Mouse (Mus musculus): ENCODE results near the gene Cnih3. TPM values are rescaled to one million over a fixed set of nuclear protein-coding genes. Genes with fewer than 3 reads are reported as not detected.
A peak's percentile ranks its signal among the peaks of the same experiment; 100 is the strongest.

Cnih3 gene
- polyA plus RNA-seq, 1 experiment from 2014 or later, result 0.13 TPM

- no peaks in the 10 kb centered on the region for H3K27me3 ChIP-seq (ENCODE audit: insufficient read depth, low read length)
- no peak overlapping the region for H3K9ac ChIP-seq (ENCODE audit: low read depth, low read length)
- no peaks in the 10 kb centered on the region for H3K9me3 ChIP-seq (replicated peaks; ENCODE audit: low read length)
- no peaks in the 10 kb centered on the region for H3K4me1 ChIP-seq (replicated peaks; ENCODE audit: insufficient read depth, low read length)
- no peak overlapping the region for H3K4me2 ChIP-seq (ENCODE audit: low read length)
- ATAC-seq (replicated peaks; ENCODE audit: low FRiP score, low read depth) (peak; percentile 69; the same call in 1 of the 2 replicates), DNase-seq (ENCODE audit: low spot score) (peak; percentile 79)
- no peak overlapping the region for H3K4me3 ChIP-seq (replicated peaks; ENCODE audit: low read depth, low read length)
- 18% methylated on average over 15 of the region's 15 CpGs for WGBS
- no peaks in the 10 kb centered on the region for H3K36me3 ChIP-seq (ENCODE audit: insufficient read depth, low read length)
- TF ChIP-seq CTCF (IDR thresholded peaks at IDR 0.05; ENCODE audit: low read depth), result no peak
- no peak overlapping the region; the same call in 1 of the 2 replicates for H3K27ac ChIP-seq
Observed at GRCm38 (mm10) chr1:181345547-181345946, 6.9 kb upstream of the Cnih3 start.

- H3K9ac ChIP-seq (ENCODE audit: low read depth, low read length), result peak overlapping the region; percentile 59; the same call in 1 of the 2 replicates
- no peak for TF ChIP-seq CTCF (IDR thresholded peaks at IDR 0.05; ENCODE audit: low read depth)
- peak overlapping the region; percentile 46 for H3K4me3 ChIP-seq (replicated peaks; ENCODE audit: low read depth, low read length)
- H3K27ac ChIP-seq, result no peak overlapping the region
- H3K9me3 ChIP-seq (replicated peaks; ENCODE audit: low read length), result no peaks in the 10 kb centered on the region
- peaks cover 19% of the 10 kb centered on the region; the same call in 1 of the 2 replicates for H3K4me1 ChIP-seq (replicated peaks; ENCODE audit: insufficient read depth, low read length)
- DNase-seq (ENCODE audit: low spot score), result no peak
- H3K27me3 ChIP-seq (ENCODE audit: insufficient read depth, low read length), result peaks cover 18% of the 10 kb centered on the region
- no peak for ATAC-seq (replicated peaks; ENCODE audit: low FRiP score, low read depth)
- peak overlapping the region; percentile 90 for H3K4me2 ChIP-seq (ENCODE audit: low read length)
- no peaks in the 10 kb centered on the region for H3K36me3 ChIP-seq (ENCODE audit: insufficient read depth, low read length)
- 5% methylated on average over 3 of the region's 3 CpGs for WGBS
Observed at GRCm38 (mm10) chr1:181352043-181352366, 423 bp upstream of the Cnih3 start.

GRCm38 (mm10) chr1:181353200-181354097 is 1.0 kb downstream of the Cnih3 start:
- H3K9me3 ChIP-seq (replicated peaks; ENCODE audit: low read length), result no peaks in the 10 kb centered on the region
- H3K27me3 ChIP-seq (ENCODE audit: insufficient read depth, low read length), result peaks cover 18% of the 10 kb centered on the region
- DNase-seq (ENCODE audit: low spot score) (no peak), ATAC-seq (replicated peaks; ENCODE audit: low FRiP score, low read depth) (no peak)
- H3K36me3 ChIP-seq (ENCODE audit: insufficient read depth, low read length), result no peaks in the 10 kb centered on the region
- H3K4me2 ChIP-seq (ENCODE audit: low read length), result peak overlapping the region; percentile 90
- 0 out of 2 replicates have a peak overlapping the region, but pooled peaks have one; percentile 6 for H3K9ac ChIP-seq (ENCODE audit: low read depth, low read length)
- peak overlapping the region; percentile 46 for H3K4me3 ChIP-seq (replicated peaks; ENCODE audit: low read depth, low read length)
- no peak overlapping the region for H3K27ac ChIP-seq
- TF ChIP-seq CTCF (IDR thresholded peaks at IDR 0.05; ENCODE audit: low read depth), result no peak
- peaks cover 19% of the 10 kb centered on the region; the same call in 1 of the 2 replicates for H3K4me1 ChIP-seq (replicated peaks; ENCODE audit: insufficient read depth, low read length)
- WGBS, result 2% methylated on average over 33 of the region's 33 CpGs

GRCm38 (mm10) chr1:181355683-181356082 is 3.3 kb downstream of the Cnih3 start:
- no peak overlapping the region for H3K4me2 ChIP-seq (ENCODE audit: low read length)
- no peak for ATAC-seq (replicated peaks; ENCODE audit: low FRiP score, low read depth)
- H3K36me3 ChIP-seq (ENCODE audit: insufficient read depth, low read length), result no peaks in the 10 kb centered on the region
- no peak overlapping the region for H3K9ac ChIP-seq (ENCODE audit: low read depth, low read length)
- peaks cover 18% of the 10 kb centered on the region for H3K27me3 ChIP-seq (ENCODE audit: insufficient read depth, low read length)
- no peak overlapping the region for H3K4me3 ChIP-seq (replicated peaks; ENCODE audit: low read depth, low read length)
- H3K27ac ChIP-seq, result no peak overlapping the region
- DNase-seq (ENCODE audit: low spot score), result no peak
- 76% methylated on average over 5 of the region's 5 CpGs for WGBS
- TF ChIP-seq CTCF (IDR thresholded peaks at IDR 0.05; ENCODE audit: low read depth), result no peak
- H3K9me3 ChIP-seq (replicated peaks; ENCODE audit: low read length), result no peaks in the 10 kb centered on the region
- peaks cover 19% of the 10 kb centered on the region; the same call in 1 of the 2 replicates for H3K4me1 ChIP-seq (replicated peaks; ENCODE audit: insufficient read depth, low read length)

- WGBS, result 7% methylated on average over 2 of the region's 2 CpGs
- H3K27ac ChIP-seq, result no peak overlapping the region
- H3K9ac ChIP-seq (ENCODE audit: low read depth, low read length), result no peak overlapping the region
- H3K4me2 ChIP-seq (ENCODE audit: low read length), result no peak overlapping the region
- H3K36me3 ChIP-seq (ENCODE audit: insufficient read depth, low read length), result no peaks in the 10 kb centered on the region
- ATAC-seq (replicated peaks; ENCODE audit: low FRiP score, low read depth) (no peak), DNase-seq (ENCODE audit: low spot score) (peak; percentile 54)
- H3K4me1 ChIP-seq (replicated peaks; ENCODE audit: insufficient read depth, low read length), result 0 out of 2 replicates have a peak, but pooled peaks cover 9% of the 10 kb centered on the region
- no peak for TF ChIP-seq CTCF (IDR thresholded peaks at IDR 0.05; ENCODE audit: low read depth)
- H3K4me3 ChIP-seq (replicated peaks; ENCODE audit: low read depth, low read length), result no peak overlapping the region
- peaks cover 15% of the 10 kb centered on the region for H3K27me3 ChIP-seq (ENCODE audit: insufficient read depth, low read length)
- H3K9me3 ChIP-seq (replicated peaks; ENCODE audit: low read length), result no peaks in the 10 kb centered on the region
Observed at GRCm38 (mm10) chr1:181357870-181358269, 5.4 kb downstream of the Cnih3 start.

- Histone ChIP-seq H3K27me3 (ENCODE audit: insufficient read depth, low read length) (peaks cover 11% of the 10 kb centered on the region), H3K4me3 (replicated peaks; ENCODE audit: low read depth, low read length) (no peak overlapping the region), H3K27ac (no peak overlapping the region), H3K9ac (ENCODE audit: low read depth, low read length) (no peak overlapping the region), H3K4me1 (replicated peaks; ENCODE audit: insufficient read depth, low read length) (0 out of 2 replicates have a peak, but pooled peaks cover 3% of the 10 kb centered on the region), H3K36me3 (ENCODE audit: insufficient read depth, low read length) (no peaks in the 10 kb centered on the region), H3K4me2 (ENCODE audit: low read length) (no peak overlapping the region), H3K9me3 (replicated peaks; ENCODE audit: low read length) (no peaks in the 10 kb centered on the region)
- no peak for DNase-seq (ENCODE audit: low spot score)
- no peak for ATAC-seq (replicated peaks; ENCODE audit: low FRiP score, low read depth)
- no peak for TF ChIP-seq CTCF (IDR thresholded peaks at IDR 0.05; ENCODE audit: low read depth)
- WGBS, result 34% methylated on average over 7 of the region's 7 CpGs
Observed at GRCm38 (mm10) chr1:181358526-181358925, 6.1 kb downstream of the Cnih3 start.

Data from kidney, postnatal 0 days (tissue).